Mouse (Mus musculus): ENCODE results near the gene Kcne4. TPM values are rescaled to one million over a fixed set of nuclear protein-coding genes. Genes with fewer than 3 reads are reported as not detected.

The Kcne4 gene
- polyA plus RNA-seq, 1 experiment, result 0.84 TPM

GRCm38 (mm10) chr1:78811975-78812490 lies 4.5 kb upstream of the Kcne4 start:
- 81% methylated on average over 10 of the region's 10 CpGs for WGBS
- Histone ChIP-seq H3K4me1 (ENCODE audit: control insufficient read depth, insufficient read depth, insufficient read length) (no peaks in the 10 kb centered on the region), H3K27me3 (ENCODE audit: control insufficient read depth, insufficient read depth, low read length) (no peaks in the 10 kb centered on the region), H3K36me3 (ENCODE audit: control insufficient read depth, insufficient read depth, low read length) (no peaks in the 10 kb centered on the region), H3K27ac (ENCODE audit: insufficient read depth, low read length) (no peak overlapping the region), H3K4me3 (ENCODE audit: extremely low read depth, insufficient read depth, insufficient read length) (no peak overlapping the region)
- TF ChIP-seq POLR2A (IDR thresholded peaks at IDR 0.05; ENCODE audit: low read depth, low read length) (no peak), CTCF (IDR thresholded peaks at IDR 0.05; ENCODE audit: extremely low read depth, insufficient read depth, insufficient read length, insufficient replicate concordance) (no peak)
- DNase-seq (ENCODE audit: low read depth in 1 of 2, low spot score in 2 of 2), result no peak

DNA sequence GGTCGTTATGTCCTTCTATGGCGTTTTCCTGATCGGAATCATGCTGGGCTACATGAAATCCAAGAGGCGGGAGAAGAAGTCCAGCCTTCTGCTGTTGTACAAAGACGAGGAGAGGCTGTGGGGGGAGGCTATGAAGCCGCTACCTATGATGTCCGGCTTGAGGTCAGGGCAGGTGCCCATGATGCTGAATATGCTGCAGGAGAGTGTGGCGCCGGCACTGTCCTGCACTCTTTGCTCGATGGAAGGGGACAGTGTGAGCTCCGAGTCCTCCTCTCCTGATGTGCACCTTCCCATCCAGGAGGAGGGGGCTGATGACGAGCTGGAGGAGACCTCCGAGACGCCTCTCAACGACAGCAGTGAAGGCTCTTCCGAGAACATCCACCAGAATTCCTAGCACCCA lies 1.2 kb downstream of the Kcne4 start:
- Histone ChIP-seq H3K27me3 (ENCODE audit: control insufficient read depth, insufficient read depth, low read length) (no peaks in the 10 kb centered on the region), H3K4me3 (ENCODE audit: extremely low read depth, insufficient read depth, insufficient read length) (no peak overlapping the region), H3K27ac (ENCODE audit: insufficient read depth, low read length) (0 out of 2 replicates have a peak overlapping the region, but pooled peaks have one; percentile 9), H3K36me3 (ENCODE audit: control insufficient read depth, insufficient read depth, low read length) (no peaks in the 10 kb centered on the region), H3K4me1 (ENCODE audit: control insufficient read depth, insufficient read depth, insufficient read length) (no peaks in the 10 kb centered on the region)
- no peak for DNase-seq (ENCODE audit: low read depth in 1 of 2, low spot score in 2 of 2)
- WGBS, result 90% methylated on average over 16 of the region's 16 CpGs
- TF ChIP-seq POLR2A (IDR thresholded peaks at IDR 0.05; ENCODE audit: low read depth, low read length), result no peak
- TF ChIP-seq CTCF (IDR thresholded peaks at IDR 0.05; ENCODE audit: extremely low read depth, insufficient read depth, insufficient read length, insufficient replicate concordance), result no peak

DNA sequence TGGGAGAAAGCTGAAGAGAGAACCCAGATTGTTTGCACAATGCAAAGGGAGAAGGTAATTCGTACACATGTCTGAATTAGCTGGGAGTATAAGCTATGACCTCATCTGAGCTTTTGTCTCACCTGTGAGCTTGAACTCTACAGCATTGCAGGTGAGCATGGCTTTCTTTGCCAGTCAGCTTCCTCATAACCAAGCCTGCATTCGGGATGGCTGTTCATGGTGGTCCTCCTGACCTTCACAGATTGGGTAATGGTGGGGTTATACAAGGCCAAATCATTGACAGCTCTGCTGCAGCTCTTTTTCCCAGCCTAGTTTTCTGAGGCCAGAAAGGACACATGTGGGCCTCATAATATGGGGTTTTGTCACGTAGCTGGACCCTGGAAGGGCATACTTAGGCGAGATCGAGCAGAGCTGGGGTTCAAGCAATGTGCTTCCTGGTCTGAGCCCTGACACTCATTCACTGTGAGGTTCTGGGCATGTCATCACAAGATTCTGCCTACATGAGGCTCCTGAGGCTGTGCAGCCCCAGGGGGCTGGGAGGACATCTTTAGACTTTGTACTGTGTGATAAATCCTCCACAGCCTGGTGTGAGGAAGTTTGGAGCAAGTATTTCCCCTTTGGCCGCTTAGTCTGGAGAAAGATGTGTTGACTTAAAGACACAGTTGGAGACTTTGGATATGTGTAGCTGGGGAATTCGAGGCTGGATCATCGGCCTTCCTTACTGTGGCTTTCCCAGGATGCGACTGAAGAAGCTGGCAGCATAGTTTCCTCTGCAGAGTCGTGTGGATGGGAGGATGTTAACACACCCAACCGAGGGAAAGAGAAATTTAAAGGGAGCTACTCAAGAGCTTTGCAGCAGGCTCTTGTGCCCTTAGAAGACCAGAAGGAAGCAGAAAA lies 2.3 kb downstream of the Kcne4 start:
- Histone ChIP-seq H3K27ac (ENCODE audit: insufficient read depth, low read length) (peak overlapping the region; percentile 2; the same call in 1 of the 2 replicates), H3K4me1 (ENCODE audit: control insufficient read depth, insufficient read depth, insufficient read length) (no peaks in the 10 kb centered on the region), H3K27me3 (ENCODE audit: control insufficient read depth, insufficient read depth, low read length) (no peaks in the 10 kb centered on the region), H3K36me3 (ENCODE audit: control insufficient read depth, insufficient read depth, low read length) (no peaks in the 10 kb centered on the region), H3K4me3 (ENCODE audit: extremely low read depth, insufficient read depth, insufficient read length) (no peak overlapping the region)
- 64% methylated on average over 11 of the region's 11 CpGs for WGBS
- no peak for DNase-seq (ENCODE audit: low read depth in 1 of 2, low spot score in 2 of 2)
- TF ChIP-seq CTCF (IDR thresholded peaks at IDR 0.05; ENCODE audit: extremely low read depth, insufficient read depth, insufficient read length, insufficient replicate concordance) (no peak), POLR2A (IDR thresholded peaks at IDR 0.05; ENCODE audit: low read depth, low read length) (no peak)

DNA sequence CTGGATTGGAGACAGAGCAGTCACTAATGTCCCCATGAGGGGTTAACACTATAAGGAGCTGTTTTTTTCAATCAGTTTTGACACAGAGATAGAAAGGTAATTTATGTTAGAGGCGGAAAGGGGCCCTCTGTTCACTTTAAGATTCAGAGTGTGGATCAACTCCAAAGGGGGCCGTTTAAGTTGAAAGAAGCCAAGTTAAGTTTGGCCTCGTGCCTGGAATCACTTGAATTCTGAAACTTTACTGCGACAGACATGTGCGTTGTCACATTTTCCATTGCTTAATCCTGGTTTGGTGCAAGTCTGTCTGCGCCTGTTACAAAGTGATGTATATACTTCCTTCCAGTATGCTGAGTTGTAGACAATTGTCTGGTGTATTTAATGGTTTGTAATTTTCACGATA lies 3.0 kb downstream of the Kcne4 start:
- no peaks in the 10 kb centered on the region for H3K27me3 ChIP-seq (ENCODE audit: control insufficient read depth, insufficient read depth, low read length)
- TF ChIP-seq CTCF (IDR thresholded peaks at IDR 0.05; ENCODE audit: extremely low read depth, insufficient read depth, insufficient read length, insufficient replicate concordance), result no peak
- no peak for TF ChIP-seq POLR2A (IDR thresholded peaks at IDR 0.05; ENCODE audit: low read depth, low read length)
- no peaks in the 10 kb centered on the region for H3K36me3 ChIP-seq (ENCODE audit: control insufficient read depth, insufficient read depth, low read length)
- no peak overlapping the region for H3K4me3 ChIP-seq (ENCODE audit: extremely low read depth, insufficient read depth, insufficient read length)
- no peak overlapping the region for H3K27ac ChIP-seq (ENCODE audit: insufficient read depth, low read length)
- no peak for DNase-seq (ENCODE audit: low read depth in 1 of 2, low spot score in 2 of 2)
- WGBS, result 39% methylated on average over 7 of the region's 7 CpGs
- no peaks in the 10 kb centered on the region for H3K4me1 ChIP-seq (ENCODE audit: control insufficient read depth, insufficient read depth, insufficient read length)

DNA sequence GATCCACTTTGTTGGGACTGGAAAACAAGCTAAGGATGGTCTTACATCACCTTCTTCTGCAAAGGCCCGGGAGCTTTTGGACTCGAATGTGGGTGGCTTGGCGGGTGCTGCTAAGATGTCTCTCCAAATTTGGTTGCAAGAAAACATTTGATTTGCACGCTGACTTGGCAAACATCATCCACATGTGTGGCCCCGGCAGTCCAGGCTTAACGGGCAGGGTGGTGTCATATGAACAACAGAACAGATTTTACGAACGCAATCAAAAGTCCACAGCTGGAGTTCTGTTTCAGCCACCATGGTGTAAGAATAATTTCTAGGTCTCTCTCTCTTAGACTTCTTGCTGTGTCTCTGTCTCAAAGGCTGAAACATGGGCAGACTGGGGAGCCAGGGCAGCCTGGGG lies 3.6 kb downstream of the Kcne4 start:
- Histone ChIP-seq H3K36me3 (ENCODE audit: control insufficient read depth, insufficient read depth, low read length) (no peaks in the 10 kb centered on the region), H3K4me3 (ENCODE audit: extremely low read depth, insufficient read depth, insufficient read length) (no peak overlapping the region), H3K27me3 (ENCODE audit: control insufficient read depth, insufficient read depth, low read length) (no peaks in the 10 kb centered on the region), H3K4me1 (ENCODE audit: control insufficient read depth, insufficient read depth, insufficient read length) (no peaks in the 10 kb centered on the region), H3K27ac (ENCODE audit: insufficient read depth, low read length) (no peak overlapping the region)
- TF ChIP-seq CTCF (IDR thresholded peaks at IDR 0.05; ENCODE audit: extremely low read depth, insufficient read depth, insufficient read length, insufficient replicate concordance) (no peak), POLR2A (IDR thresholded peaks at IDR 0.05; ENCODE audit: low read depth, low read length) (no peak)
- WGBS, result 87% methylated on average over 8 of the region's 8 CpGs
- no peak for DNase-seq (ENCODE audit: low read depth in 1 of 2, low spot score in 2 of 2)

GRCm38 (mm10) chr1:78821111-78821510 lies 4.6 kb downstream of the Kcne4 start:
- no peaks in the 10 kb centered on the region for H3K27me3 ChIP-seq (ENCODE audit: control insufficient read depth, insufficient read depth, low read length)
- no peaks in the 10 kb centered on the region for H3K36me3 ChIP-seq (ENCODE audit: control insufficient read depth, insufficient read depth, low read length)
- H3K4me3 ChIP-seq (ENCODE audit: extremely low read depth, insufficient read depth, insufficient read length), result no peak overlapping the region
- DNase-seq (ENCODE audit: low read depth in 1 of 2, low spot score in 2 of 2), result no peak
- TF ChIP-seq POLR2A (IDR thresholded peaks at IDR 0.05; ENCODE audit: low read depth, low read length), result no peak
- TF ChIP-seq CTCF (IDR thresholded peaks at IDR 0.05; ENCODE audit: extremely low read depth, insufficient read depth, insufficient read length, insufficient replicate concordance), result no peak
- H3K27ac ChIP-seq (ENCODE audit: insufficient read depth, low read length), result no peak overlapping the region
- no peaks in the 10 kb centered on the region for H3K4me1 ChIP-seq (ENCODE audit: control insufficient read depth, insufficient read depth, insufficient read length)
- WGBS, result 88% methylated on average over 9 of the region's 9 CpGs
